Mouse (Mus musculus) liver, embryonic 11.5 days (tissue): Measurements from ENCODE around the gene Zfp90. TPM values are rescaled to one million over a fixed set of nuclear protein-coding genes. Genes with fewer than 3 reads are reported as not detected.

ENCODE experiments used
- polyA plus RNA-seq: library from polyadenylated mRNA; unstranded; fragments of >200 nt; fragmentation: Nextera tagmentation; extraction: Ambion mirVana; gene quantifications from 2 replicates; pipeline ENCODE4 v1.2.1, GENCODE M21; 2014

The Zfp90 gene
- polyA plus RNA-seq, 1 experiment from 2014 or later, result 9.2 TPM

Other genes with a start within 250 kb of the Zfp90 start
- 46.3 and 52.5 TPM in 2 replicates for gene Slc7a6, start 246.5 kb upstream of the Zfp90 start, polyA plus RNA-seq
- 34.8 and 36.5 TPM in 2 replicates for gene Slc7a6os, start 204.4 kb upstream of the Zfp90 start, polyA plus RNA-seq
- 65.1 and 75.7 TPM in 2 replicates for gene Prmt7, start 204.4 kb upstream of the Zfp90 start, polyA plus RNA-seq
- 1.3 and 2.2 TPM in 2 replicates for gene Smpd3, start 77.3 kb upstream of the Zfp90 start, polyA plus RNA-seq
- gene 6030452D12Rik, start 85.2 kb downstream of the Zfp90 start, polyA plus RNA-seq, result not detected in 2 replicates
- 12.5 and 13.2 TPM in 2 replicates for gene Cdh3, start 95.6 kb downstream of the Zfp90 start, polyA plus RNA-seq
- 11.9 and 15.4 TPM in 2 replicates for gene Gm10073, start 158.1 kb downstream of the Zfp90 start, polyA plus RNA-seq
- 11.0 and 11.8 TPM in 2 replicates for gene Cdh1, start 188.0 kb downstream of the Zfp90 start, polyA plus RNA-seq